Mouse (Mus musculus): ENCODE measurements around the gene Akr1d1.

Gene Akr1d1

DNA sequence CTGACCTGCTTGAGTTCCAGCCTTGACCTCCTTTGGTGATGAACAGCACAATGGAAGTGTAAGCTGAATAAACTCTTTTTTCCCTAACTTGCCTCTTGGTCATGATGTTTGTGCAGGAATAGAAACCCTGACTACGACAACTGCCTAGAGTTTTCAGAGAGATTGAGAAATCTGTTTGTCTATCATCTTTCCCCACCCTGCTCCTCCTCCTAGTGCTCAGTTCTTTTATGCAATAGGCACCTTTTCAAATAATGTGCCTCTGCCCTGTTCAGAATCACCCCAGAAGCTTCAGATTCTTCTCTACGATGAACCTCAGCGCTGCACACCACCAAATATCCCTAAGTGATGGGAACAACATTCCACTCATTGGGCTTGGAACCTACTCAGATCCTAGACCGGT lies at the start of gene Akr1d1:
TSS of gene Akr1d1 (plus strand) at position 234 of the 400 bp plus-strand sequence.
- DNase-seq, result no peak

DNA sequence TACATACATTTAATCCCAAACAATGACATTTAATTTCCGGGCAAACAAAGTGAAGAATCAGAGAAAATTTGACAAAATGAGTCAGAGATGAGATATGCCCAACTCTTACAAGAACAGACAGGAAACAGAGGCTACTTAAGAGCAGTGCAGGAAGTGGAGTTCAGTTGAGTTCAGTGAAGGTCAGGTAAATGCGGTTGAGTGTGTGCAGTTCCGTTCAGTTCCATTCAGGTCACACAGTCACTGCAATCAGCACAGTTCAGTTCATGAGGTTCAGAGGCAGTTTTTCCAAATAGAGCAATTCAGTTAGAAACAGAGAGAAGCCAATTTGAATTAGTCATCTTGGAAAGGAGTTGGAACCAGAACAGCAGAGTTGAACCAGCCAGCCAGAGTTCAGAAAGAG lies 48.8 kb upstream of the Akr1d1 start:
- DNase-seq, result no peak

DNA sequence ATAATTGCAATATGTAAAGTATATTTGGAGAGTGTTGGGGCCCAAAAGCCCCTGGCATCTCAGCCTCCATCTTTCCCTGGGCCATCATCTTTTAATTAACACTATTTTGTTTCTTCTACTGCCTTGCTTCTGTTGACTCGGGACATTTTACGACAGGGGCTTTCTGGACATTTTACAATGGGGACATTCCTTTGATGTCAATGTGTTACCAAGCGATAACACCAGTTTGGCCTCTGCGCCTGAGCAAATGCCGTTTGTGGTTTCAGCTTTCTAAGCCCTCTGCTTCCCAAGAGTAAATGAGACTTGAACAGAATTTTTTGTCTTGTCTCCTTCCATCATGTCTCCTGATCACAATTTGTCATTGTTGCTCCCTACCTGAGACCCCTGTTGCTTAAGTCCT lies 46.7 kb upstream of the Akr1d1 start:
- no peak for DNase-seq

DNA sequence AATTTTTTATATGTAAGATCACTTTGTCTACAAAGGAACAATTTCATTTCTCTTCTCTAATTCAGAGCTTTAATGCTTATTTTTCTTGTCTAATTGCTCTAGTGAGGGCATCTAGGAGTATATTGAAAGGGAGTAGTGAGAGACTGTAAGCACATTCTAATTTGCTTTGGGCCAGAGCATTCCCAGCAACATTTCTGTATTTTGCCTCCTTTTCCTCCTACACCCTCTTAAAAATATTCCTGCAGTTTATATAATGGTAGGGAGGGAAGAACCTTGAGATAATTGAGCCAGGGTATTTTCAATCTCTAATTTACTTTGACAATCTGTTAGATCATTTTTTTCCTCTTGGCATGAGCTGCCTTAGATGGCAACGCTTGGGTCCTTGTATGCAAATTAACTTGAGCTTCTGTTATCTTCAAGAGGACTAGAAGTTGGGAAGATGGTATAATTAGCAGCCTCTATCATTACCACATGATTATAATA lies 45.3 kb upstream of the Akr1d1 start:
- DNase-seq, result no peak

DNA sequence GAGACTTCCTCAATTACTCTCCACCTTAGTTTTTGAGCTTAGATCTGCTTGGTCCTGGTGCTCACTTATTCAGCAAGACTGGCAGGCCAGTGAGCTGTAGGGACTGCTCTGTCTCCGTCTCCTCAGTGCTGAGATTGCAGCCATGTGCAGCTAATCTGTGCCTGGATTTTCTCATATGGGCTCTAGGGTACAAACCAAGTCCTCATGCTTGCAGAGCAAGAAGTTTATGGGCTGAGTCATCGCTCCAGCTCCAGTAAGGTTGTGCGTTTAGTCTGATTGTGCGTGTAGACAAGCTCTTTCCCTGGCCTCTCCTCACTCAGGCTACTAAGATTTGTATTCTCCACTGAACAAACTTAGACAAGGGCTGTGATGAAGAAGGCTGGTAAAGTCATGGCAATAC lies 43.5 kb upstream of the Akr1d1 start:
- no peak for DNase-seq

DNA sequence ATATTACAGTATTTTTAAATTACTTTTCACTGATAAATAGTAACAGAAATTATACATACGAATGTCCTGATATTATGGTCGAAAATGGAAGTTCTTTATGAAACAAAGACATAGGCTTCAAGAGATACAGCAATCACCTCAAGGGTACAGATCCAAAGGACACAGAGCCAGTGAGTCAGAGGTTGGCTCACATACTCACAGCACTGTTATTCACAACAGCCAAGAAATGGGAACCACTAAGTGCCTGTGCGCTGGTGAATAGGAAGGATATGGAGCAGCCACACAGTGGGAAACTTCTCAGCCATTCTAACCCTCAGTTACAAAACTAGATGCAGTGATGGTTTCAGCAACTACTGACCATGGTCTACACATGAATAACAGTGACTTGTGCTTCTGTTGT lies 37.7 kb upstream of the Akr1d1 start:
- DNase-seq, result no peak

DNA sequence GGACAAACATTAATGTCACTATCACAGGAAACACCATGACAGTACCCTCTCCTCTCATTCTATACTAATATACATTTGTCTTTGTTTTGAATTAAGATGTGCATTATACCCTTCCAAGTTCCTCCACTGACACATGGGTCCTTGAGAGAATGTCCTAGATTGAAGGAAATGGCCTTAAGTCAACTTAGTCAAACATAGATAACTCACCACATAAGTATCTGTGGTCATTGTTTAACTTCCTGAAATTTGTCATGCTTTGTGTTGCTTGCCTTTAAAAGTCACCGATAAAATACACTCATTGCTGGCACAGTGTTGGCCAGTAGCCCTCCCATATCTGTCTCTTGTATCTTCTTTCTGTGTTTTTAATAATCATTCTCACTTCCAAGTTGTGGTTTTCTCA lies 35.0 kb upstream of the Akr1d1 start:
- peak; percentile 16 for DNase-seq

DNA sequence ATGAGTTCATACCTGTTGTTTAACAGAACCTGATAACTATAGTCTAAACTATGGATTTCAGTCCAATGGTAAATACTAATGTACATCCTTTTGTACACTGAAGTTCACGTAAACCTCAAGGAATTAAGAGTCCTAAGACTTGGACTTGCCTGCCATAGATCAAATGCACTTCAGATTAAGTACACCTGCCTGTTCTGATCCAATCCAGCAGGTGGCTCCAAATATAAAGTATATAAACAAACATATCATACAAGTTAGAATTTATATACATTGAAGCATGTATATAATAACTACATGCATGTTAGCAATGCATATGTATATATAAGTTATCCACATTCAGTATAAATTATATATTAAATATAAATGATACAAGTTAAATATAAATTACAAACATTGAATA lies 33.1 kb upstream of the Akr1d1 start:
- no peak for DNase-seq

DNA sequence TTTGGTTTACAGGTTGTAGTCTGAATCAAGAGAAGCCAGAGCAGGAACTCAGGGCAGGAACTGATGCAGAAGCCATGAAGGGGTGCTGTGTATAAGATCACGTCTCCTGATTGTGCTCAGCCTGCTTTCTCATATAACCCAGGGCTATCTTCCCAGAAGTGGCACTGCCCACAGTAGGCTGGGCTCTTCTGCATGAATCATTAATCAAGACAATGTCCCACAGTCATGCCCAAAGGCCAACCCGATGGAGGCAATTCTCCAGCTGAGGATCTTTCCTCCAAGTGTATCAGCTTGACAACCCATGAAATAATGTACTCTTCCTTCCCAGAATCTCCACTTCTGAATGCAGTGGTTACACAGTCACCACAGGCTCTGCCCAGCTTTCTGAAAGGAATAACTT lies 24.4 kb upstream of the Akr1d1 start:
- DNase-seq, result no peak

DNA sequence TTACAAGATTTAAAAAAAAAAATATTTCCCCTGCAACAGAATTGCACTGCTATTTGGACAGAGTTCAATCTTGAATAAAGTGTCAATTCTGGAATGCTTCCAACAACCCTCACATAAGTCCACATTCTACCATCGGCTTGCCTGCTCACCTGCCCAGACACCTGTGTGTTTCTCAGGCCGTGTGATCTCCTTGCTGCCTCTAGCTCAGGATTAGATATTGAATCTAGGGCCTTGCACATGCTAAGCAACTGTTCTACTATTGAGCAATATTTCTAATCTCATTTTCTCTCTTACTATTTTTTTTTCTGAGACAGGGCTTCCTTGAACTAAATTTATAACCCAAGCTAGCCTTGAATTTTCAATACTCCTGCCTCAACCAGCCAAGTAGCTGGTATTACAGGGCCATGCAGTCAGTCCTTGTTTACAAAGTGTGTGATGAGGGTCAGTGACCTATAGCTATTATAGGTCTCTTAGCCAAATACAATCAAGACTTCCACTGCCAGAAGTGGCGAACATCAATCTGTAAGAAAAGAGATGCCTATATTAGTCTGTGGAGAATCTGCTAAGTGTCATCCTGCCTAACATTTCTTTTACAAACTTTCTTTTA lies 23.0 kb upstream of the Akr1d1 start:
- DNase-seq, result no peak

DNA sequence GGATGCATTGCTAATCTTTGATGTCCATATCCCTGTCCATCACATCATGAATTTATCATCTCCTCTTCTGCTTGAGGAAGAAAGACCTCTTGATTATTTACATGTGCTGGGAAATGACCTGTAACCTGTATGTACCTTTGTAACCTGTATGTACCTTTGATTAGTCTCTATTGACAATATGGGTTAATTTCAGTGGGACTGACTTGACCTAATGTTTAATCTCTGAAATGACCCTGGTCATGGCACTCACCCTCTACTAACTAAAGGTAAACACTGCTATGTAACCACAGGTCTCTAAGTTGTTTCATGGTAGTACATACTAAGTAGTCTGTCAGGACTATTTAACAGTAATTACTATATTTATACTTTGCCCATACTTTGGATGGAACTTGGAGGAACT lies 19.2 kb upstream of the Akr1d1 start:
- no peak for DNase-seq

DNA sequence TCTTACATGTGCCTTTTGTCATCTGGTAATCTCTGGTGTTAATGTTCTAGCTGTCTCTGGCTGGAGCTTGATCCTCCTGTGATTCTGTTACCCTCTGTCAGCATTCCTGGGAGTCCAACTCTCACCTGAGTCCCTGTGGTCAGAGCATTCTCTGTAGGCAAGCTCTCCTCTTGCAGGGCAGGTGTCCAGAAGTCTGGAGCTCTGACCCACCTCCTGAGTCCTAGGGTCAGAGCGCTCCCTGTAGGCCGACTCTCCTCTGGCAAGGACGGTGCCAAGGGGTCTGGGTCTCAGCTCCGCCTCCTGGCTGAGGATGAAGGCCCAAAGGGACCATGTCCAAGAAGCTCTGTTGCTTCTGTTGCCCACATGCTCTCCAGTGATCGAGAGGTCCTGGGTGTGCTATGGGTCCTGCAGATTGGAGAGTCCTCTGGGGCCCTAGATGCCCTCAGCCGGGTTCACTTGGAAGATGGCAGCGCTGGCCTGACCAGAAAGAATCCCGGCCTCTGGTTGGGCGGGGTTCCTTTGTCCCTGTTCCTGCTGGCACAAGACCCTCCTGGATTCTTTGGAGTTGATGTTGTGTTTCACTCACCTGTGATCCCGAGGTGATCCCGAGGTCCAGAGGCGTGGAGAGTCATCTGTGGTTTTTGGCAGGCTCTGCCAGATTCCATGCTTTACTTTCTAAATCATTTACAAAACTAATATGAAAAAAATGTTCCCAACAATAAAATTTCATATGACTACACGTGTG lies 9.2 kb upstream of the Akr1d1 start:
- no peak for DNase-seq

DNA sequence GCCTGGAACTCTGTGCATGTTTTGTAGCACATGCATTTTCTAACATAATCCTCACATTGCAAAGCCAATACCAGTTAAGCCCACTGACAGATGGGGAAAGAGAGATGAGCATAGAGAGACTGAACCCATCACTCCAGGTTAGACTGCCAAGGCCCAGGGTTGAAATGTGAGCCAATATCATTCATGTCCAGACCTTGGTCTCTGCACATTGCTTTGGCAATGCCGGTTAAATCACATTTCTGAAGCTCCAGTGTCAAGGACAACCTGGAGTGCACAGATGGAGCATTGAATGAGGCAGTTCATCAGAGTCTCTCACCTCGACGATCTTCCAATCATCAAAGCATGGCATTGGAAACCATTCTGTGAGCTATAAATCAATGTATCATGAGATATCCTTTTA lies 2.1 kb downstream of the Akr1d1 start:
- DNase-seq, result no peak

DNA sequence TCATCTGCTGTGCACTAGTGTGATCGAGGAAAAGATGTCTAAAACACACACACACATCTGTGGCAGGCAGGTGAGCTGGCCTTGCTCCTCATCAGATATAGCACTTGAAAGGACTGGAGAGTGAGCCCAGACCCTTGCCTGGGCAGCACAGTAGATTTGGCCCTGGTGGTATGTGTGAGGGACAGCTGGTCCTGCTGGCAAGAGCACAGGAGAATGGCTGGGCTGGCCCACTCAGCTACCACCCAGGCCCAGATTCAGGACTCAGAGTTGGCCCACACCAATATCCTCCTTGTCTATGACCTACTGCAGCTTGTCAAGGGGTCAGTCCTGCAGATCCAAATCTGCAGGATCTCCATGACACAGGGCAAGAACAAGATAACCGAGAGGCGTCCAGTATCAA lies 6.9 kb downstream of the Akr1d1 start:
- DNase-seq, result no peak

DNA sequence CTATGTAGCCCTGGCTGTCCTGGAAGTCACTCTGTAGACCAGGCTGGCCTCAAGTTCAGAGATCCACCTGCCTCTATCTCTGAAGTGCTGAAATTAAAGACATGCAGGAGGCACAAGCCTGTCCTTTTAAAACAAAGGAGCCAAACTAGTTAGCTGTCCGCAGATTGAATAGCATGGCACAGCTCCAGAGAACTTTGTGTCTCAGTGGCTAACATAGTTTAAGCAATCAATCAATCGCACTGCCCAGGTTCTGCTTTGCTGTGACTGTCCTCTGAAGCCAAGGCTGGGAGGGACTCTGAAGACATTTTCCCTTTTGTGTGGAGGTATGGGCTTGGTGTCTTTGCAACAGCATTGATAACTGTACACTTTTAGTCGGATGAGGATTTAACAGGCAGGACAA lies 7.8 kb downstream of the Akr1d1 start:
- DNase-seq, result peak; percentile 9

DNA sequence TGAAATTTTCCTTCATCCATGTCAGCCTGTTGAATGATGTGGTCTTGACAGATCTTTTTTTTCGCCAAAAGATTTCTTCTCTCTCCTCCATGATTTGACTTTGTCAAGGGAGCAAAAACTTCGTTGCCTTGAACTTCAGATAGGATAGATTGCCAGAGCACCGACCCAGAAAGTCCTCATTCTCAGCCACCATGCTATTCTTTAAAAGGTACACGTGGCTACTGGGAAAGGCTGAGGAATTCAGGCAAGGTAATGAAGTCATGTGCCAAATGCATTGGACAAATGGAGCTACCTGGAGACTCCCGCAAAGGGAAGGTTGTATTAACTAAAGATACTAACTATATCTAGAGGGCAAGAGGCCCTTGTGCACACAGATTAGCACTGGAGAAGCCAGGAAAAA lies 8.8 kb downstream of the Akr1d1 start:
- DNase-seq, result no peak

DNA sequence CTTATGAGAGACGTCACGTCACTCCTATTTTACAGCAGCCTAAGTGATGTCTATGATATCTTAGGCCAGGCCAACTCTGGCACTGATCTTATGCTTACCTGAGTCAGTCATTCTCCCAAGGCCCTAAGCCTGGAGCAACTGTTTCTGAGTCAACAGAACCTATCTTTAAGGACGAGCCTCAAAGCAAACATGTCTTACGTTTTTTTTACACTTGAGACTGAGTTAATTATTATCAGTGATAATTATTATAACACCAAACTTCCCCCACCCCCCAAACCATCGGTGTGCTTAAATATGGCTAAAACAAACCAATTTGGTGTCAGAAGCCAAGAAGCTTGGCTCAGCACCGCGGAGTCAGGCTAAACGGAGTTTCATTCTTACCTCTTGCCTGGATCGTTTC lies 9.4 kb downstream of the Akr1d1 start:
- DNase-seq, result no peak

DNA sequence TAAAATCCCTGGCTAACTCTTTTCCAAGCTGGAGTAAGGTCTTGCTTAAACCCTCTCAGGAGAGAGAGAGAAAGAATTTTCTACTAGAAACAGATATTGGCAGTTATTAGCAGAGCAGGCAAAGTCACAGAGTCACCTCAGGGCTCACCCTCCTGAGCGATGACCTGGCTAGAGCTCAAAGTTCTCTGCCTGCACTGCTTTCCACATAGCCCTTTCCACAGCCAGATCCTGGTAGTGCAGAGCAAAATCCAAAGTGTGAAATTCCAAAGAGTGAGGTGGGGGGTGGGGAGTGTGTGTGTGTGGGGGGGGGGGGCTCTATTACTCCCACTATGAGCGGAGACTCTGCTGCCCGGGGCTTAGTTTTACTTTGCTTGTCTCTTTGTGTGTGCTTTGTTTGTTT lies 10.1 kb downstream of the Akr1d1 start:
- DNase-seq, result no peak

DNA sequence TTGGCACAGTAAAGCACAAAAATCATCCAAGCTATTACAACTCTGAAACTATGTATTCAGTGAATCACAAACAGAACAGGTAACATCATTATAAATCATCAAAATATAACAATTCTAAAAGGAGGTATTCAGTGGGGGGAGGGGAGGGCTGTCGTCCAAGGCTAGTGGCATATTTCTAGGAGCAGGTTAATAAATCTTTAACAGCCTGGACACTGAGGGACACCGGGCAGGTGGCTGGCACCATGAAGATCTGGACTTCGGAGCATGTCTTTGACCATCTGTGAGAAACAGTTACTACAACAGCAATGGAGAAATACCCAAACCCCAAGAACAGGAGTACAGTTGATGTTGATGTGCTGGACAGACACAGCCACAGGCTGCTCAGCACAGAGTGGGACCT lies 11.2 kb downstream of the Akr1d1 start:
- DNase-seq, result no peak

DNA sequence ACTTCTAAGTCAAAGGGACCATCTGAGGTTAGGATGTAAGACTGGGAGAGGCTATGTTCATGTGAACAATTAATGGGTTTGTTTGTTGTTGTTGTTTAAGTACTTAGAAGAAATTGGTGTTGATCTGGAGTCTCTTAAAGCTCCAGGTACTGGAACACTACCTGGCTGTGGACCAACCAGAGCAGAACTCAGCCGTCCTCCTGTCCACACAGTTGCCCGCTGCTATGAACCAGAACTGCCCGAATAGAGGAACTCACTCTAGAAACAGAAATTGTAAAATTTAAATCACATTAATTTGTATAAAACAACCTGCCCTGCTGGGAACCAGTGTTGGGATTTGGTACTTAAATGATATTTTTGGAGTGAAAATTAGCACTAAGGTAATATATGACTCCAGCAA lies 12.2 kb downstream of the Akr1d1 start:
- no peak for DNase-seq

DNA sequence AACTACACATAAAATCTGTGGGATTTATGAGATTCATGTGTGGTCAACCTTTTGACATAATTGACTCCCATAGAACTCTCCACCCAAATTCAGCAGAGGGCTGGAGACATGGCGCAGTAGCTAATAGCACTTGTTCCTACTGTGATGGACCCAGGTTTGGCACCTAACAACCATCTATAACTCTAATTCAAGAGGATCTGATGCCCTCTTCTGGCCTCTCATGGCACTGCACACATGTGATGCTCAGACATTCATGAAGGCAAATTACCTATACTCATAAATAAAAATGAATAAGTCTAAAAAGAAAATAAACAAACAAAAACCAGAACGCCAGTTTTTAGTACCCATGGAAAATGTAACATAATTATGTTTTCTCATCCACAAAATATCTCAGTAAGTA lies 22.8 kb downstream of the Akr1d1 start:
- DNase-seq, result peak; percentile 13

DNA sequence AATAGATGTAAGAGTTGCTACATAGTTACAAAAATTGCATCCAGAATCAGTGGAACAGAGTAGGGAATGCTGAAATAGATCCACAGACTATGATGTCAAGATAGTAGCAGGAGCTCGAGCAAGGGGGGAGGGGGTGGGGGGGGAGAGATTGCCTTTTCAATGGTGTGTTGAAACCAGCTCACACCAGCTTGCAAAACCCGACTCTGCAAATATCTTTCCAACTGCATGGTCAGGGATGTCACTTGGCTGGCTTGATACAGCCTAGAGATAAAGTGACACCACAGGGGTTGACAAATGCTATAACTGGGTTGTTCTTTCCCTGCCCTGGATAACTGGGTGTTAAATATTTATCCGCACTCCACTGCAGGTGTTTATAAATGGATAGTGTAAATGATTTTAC lies 24.0 kb downstream of the Akr1d1 start:
- no peak for DNase-seq

DNA sequence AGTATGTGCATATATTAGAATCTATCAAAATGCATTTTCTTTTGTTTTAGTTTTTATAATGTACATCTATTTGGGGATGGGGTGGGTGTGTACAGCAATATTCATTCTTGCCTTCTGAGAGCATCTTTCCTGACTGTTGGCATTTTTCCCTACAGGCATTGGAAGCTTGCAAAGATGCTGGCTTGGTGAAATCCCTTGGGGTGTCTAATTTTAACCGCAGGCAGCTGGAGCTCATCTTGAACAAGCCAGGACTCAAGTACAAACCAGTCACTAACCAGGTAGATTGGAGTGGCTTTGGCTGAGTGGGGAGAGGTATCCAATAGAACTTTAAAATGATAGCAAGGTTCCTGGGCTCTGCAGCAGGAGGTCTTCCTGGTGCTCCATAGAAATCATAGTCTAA lies 24.4 kb downstream of the Akr1d1 start:
- DNase-seq, result no peak

DNA sequence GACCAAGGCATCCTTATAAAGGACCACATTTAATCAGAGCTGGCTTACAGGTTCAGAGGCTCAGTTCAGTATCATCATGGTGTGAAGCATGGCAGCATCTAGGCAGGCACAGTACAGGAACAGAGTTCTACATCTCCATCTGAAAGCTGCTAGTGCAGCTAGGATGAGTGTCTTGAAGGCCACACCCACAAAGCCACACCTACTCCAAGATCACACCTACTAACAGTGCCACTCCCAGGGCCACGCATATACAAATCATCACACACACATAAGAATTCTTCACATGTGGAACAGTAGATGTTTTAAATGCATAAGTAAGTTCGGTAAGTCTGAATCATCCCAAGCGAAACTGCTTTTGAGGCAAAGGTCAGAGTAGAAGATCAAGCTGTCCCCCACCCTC lies 33.9 kb downstream of the Akr1d1 start:
- no peak for DNase-seq

DNA sequence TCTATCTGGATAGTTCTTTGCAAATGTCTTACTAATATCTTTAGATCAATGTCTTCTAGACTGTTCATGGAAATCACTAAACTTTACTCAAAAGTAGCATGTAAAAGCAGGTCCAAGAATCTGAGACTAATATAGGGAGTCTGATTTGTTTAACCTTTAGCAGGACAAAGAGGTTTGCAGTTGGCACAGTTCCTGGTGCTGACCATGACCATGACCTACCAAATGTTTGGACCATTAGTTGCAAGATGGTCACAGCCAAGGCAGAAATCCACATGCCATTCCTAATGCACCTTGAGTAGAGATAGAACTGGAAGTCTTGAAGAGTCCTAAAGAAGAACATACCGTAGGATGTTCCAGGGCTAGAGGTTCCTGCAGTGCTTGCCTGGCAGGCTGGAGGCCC lies 37.4 kb downstream of the Akr1d1 start:
- no peak for DNase-seq
